Mouse (Mus musculus): Measurements from ENCODE around the gene Nat8f2. TPM values are rescaled to one million over a fixed set of nuclear protein-coding genes. Genes with fewer than 3 reads are reported as not detected.
"Not testable (repeated sequence)": the region's sequence is repeated elsewhere in the genome, so short reads cannot be mapped to it uniquely, and the experiment has no call there.

The Nat8f2 gene
- 0.01 TPM for polyA plus RNA-seq (2021)

DNA sequence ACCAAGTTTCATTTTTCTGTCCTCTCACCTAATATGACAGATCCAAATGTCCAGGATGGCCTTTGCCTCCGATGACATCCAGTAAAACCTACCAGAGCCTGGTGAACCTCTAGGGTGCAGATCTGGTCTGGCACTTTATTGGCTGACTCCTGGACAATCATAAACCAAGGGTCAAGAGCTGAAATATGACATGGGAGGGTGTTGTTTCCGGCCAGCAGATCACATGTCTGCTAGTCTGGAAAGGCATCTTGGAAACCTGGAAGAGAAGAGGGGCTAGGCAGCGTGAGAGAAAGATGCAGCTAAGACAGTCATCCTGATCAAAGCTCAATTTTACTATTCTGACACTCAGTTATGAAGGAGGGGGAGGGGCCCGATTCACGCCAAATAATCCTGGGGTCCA lies at the start of gene Nat8f2:
Nat8f2 (minus strand) TSS at position 153 of the 400 bp plus-strand sequence.
- ATAC-seq; CTCF ChIA-PET; in situ Hi-C loops (cut with MboI; ENCODE audit: low pct_unique_long_range_greater_than_20kb): not testable (repeated sequence)

DNA sequence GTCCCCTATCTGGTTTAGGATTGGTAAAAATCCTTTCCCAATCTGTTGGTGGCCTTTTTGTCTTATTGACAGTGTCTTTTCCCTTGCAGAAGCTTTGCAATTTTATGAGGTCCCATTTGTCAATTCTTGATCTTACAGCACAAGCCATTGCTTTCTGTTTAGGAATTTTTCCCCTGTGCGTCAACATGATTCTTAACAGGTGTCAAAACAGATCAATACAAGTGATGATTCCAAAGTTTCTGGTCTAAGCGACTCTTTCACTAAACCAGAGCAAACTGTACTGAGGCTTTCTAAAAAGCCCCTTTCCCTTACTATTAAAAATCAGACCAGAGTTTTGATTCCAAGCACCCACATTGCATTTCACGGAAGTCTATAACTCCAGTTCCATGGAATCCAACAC lies 49.4 kb upstream of the Nat8f2 start:
- H3K27me3 ChIP-seq; ATAC-seq; CTCF ChIA-PET; POLR2A ChIA-PET; in situ Hi-C loops (cut with MboI; ENCODE audit: low pct_unique_long_range_greater_than_20kb); DNase-seq (ENCODE audit: low read depth, low spot score): not testable (repeated sequence)

More for the DNA sequence above, at the start of gene Nat8f2:
- POLR2A ChIA-PET; DNase-seq (ENCODE audit: low read depth, low spot score): not testable (repeated sequence)
- peaks cover 15% of the 10 kb centered on the region for H3K27me3 ChIP-seq

DNA sequence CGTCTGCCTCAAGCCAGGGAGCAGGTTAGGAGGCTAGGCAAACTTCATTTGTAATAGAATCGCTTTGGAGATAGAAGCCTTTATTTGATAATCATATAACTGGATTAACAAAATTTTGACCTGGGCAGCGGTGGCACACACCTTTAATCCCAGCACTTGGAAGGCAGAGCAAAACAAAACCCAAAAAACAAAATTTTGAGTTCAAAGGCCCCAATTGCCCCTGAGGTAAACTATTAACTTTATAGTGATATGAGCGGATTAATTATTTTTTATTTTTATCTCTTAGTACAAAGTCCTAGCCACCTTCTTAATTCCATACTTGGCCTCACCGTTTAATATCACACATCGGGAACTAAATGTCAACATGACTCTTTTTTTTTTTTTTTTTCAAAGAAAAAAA lies 47.6 kb upstream of the Nat8f2 start:
- POLR2A ChIA-PET: interaction anchor here (1.0 kb wide), 1 partner anchor 19 kb away, joined by 3 read pairs; no protein-coding TSS in a partner anchor
- in situ Hi-C loops (cut with MboI; ENCODE audit: low pct_unique_long_range_greater_than_20kb): no loop called here
- DNase-seq (ENCODE audit: low read depth, low spot score) (no peak), ATAC-seq (no peak)
- no peaks in the 10 kb centered on the region for H3K27me3 ChIP-seq
- TF ChIP-seq CTCF (IDR thresholded peaks at IDR 0.05): no peak
- CTCF ChIA-PET: interaction anchor here (2.3 kb wide), 1 partner anchor 19 kb away, joined by 15 read pairs; no protein-coding TSS in a partner anchor

DNA sequence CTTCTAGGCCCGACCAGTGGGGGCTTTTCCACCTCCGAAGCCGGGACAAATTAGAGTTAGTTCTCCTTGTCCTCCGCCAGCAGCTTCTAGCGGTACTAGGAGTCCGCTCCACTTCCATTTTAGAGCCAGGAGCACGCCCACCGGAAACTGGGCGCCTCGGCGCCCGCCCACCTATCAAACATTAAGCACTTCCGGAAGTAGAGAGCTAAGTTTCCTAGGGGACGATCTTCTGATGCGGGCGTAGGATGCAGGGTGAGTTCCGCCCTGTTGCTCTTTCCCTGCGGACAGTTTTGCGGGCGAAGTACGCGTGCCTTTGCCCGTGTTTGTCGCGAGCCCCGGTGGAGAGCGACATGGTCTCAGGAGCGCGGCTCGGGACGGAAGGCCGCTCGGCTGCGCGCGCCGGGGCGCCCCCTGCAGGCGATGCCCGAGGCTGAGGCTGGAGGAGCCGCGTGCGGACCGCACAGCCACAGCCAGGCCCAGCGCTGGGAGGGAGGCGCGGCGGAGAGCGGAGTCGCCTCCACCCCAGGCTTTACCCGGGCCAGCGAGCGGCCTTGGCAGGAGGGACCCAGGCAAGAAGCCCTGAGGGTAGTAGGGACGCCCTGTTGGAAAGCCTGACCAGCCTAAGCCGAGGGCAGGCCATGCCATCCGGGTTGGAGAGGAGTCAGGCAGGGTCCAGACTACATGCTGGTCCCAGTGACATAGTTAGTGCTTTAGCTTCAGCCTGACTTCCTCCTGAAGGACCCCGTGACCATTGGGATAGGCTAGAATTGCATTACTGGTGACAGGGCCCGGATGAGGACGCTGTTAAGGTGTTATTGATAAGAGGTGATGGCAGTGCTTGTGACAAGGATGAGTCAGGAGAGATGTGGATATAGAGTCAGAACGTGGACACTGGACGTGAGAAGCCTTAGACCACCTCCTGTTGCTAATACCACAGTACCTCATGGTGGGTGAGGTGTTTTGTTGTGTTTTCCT lies 46.9 kb upstream of the Nat8f2 start, which contains the start of gene Nat8f1:
Nat8f1 (minus strand) TSS at position 149 of the 975 bp plus-strand sequence.
- in situ Hi-C loops (cut with MboI; ENCODE audit: low pct_unique_long_range_greater_than_20kb): not testable (repeated sequence)
- CTCF ChIA-PET: interaction anchor here (1.0 to 2.3 kb wide), 3 partner anchors 8 to 451 kb away, joined by 3 to 15 read pairs (median 4); no protein-coding TSS in a partner anchor

DNA sequence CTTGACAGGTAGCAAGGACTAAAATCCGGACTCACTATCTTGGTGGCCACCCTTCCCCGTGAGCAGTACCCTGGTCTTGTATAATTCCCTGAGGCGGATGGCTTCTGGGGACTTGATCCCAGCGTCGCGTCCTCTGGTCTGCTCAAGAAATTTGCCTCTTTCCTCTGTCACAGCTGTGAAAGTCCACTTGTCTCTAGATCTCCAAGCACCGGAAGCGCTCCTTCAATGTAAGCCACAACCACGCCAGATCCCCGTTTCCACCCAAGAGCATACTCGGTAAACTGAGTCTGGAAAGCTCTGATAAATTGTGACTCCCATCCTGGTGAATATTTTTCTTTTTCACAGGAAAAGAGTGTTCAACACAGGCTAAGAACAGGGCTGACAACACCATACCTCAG lies 46.2 kb upstream of the Nat8f2 start:
- ChIA-PET POLR2A (interaction anchor here (0.7 to 0.9 kb wide), 3 partner anchors 11 to 92 kb away, joined by 3 read pairs; no protein-coding TSS in a partner anchor), CTCF (interaction anchor here (1.0 to 2.3 kb wide), 3 partner anchors 8 to 450 kb away, joined by 3 to 15 read pairs (median 4); no protein-coding TSS in a partner anchor)
- TF ChIP-seq CTCF (IDR thresholded peaks at IDR 0.05): no peak
- ATAC-seq (no peak), DNase-seq (ENCODE audit: low read depth, low spot score) (no peak)
- no peaks in the 10 kb centered on the region for H3K27me3 ChIP-seq
- in situ Hi-C loops (cut with MboI; ENCODE audit: low pct_unique_long_range_greater_than_20kb): no loop called here

More for the DNA sequence above, 46.9 kb upstream of the Nat8f2 start, which contains the start of gene Nat8f1:
- ATAC-seq (peak; percentile 95), DNase-seq (ENCODE audit: low read depth, low spot score) (peak; percentile 71)
- peak; percentile 99 for TF ChIP-seq CTCF (IDR thresholded peaks at IDR 0.05)
- not testable (repeated sequence) for H3K27me3 ChIP-seq
- POLR2A ChIA-PET: interaction anchor here (0.9 to 1.0 kb wide), 3 partner anchors 12 to 87 kb away, joined by 3 read pairs; no protein-coding TSS in a partner anchor

DNA sequence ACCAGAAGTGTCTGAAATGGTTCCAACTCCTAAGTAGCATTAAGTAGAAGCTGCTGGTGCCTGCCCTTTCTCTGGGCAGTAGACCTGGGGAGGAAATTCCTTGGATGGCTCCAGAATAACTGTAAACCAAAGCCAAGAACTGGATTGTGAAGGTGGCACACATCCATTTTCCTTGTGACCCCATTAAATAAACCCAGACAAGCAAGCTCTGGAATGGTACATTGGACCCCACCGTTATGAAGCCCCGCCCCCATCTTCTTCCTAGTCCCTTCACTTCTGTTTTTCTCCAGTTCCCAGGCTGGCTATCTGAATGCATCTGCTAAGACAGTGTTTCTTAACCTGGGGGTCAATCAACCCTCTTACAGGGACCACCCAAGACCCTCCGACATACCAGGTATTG lies 42.6 kb upstream of the Nat8f2 start, which contains the start of gene Tprkb:
Tprkb (plus strand) TSS at position 279 of the 400 bp plus-strand sequence.
- H3K27me3 ChIP-seq: no peaks in the 10 kb centered on the region
- in situ Hi-C loops (cut with MboI; ENCODE audit: low pct_unique_long_range_greater_than_20kb): no loop called here
- POLR2A ChIA-PET: no interaction called here
- CTCF ChIA-PET: no interaction called here
- DNase-seq (ENCODE audit: low read depth, low spot score) (no peak), ATAC-seq (no peak)
- no peak for TF ChIP-seq CTCF (IDR thresholded peaks at IDR 0.05)

DNA sequence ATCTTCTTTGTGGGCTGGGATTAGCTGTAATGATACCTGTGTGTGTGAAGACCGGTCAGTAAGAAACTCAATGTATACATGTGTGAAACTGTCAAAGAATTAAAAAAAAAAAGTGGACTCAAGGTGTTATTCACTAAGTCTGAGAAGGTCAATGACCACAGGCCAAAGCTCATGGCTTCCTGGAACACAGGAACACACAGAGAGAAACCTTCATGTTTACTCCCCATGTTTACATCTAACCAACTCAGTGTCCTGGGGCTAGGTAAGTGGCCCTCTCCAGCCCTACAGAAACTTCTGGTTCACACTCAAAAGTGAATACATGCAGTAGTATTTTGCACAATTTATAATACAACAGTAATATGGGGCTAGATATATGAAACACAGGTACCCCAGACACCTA lies 40.7 kb upstream of the Nat8f2 start:
- in situ Hi-C loops (cut with MboI; ENCODE audit: low pct_unique_long_range_greater_than_20kb): no loop called here
- no peak for ATAC-seq
- CTCF ChIA-PET: interaction anchor here (0.8 to 1.6 kb wide), 2 partner anchors 27 to 95 kb away, joined by 3 read pairs; no protein-coding TSS in a partner anchor
- no peak for TF ChIP-seq CTCF (IDR thresholded peaks at IDR 0.05)
- H3K27me3 ChIP-seq: no peaks in the 10 kb centered on the region
- POLR2A ChIA-PET: no interaction called here
- no peak for DNase-seq (ENCODE audit: low read depth, low spot score)

DNA sequence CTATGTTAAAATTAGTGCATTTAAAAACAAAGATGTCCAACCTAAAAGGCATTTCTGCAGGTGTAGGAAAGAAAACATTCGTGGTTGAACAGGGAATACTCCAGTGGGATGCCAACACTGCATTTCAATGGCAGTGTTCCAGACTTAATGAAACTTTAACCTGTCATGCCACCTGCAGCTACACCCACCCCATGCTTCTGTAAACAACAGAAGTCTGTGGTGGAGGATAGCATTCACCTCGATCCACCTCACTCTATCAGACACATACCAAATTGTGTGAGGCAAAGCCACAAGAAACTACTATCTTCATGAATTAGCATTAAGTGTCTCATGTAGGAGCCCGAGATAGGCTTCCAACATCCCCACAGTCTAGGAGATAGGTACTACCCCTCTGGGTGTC lies 39.4 kb upstream of the Nat8f2 start:
- no peak for TF ChIP-seq CTCF (IDR thresholded peaks at IDR 0.05)
- DNase-seq (ENCODE audit: low read depth, low spot score) (no peak), ATAC-seq (no peak)
- POLR2A ChIA-PET: no interaction called here
- CTCF ChIA-PET: interaction anchor here (1.6 kb wide), 1 partner anchor 28 kb away, joined by 3 read pairs; no protein-coding TSS in a partner anchor
- in situ Hi-C loops (cut with MboI; ENCODE audit: low pct_unique_long_range_greater_than_20kb): no loop called here
- no peaks in the 10 kb centered on the region for H3K27me3 ChIP-seq

DNA sequence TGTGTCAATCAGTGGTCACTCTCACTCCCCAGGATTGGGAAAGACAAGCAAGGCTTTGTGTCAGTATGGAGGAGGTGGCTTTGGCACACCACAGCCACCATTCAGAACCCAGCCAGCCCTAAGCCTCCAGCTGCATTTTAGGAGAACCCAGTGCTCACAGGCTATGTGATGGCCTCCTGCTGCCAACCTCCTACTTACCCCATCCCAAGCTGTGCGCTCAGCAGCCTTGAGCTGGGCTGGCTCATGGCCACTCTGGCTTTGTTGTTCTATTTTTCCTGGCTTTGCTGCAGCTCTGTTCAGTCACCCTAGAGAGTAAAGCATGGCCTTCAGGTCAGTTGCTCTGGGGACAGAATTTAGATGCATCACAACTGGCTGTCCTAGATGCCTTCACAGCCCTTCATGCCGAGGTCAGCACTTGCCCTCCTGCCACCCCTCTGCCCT lies 38.0 kb upstream of the Nat8f2 start:
- CTCF ChIA-PET: interaction anchor here (1.7 kb wide), 1 partner anchor 17 kb away, joined by 3 read pairs; no protein-coding TSS in a partner anchor
- POLR2A ChIA-PET; DNase-seq (ENCODE audit: low read depth, low spot score); H3K27me3 ChIP-seq; in situ Hi-C loops (cut with MboI; ENCODE audit: low pct_unique_long_range_greater_than_20kb): not testable (repeated sequence)
- peak; percentile 38 for ATAC-seq

DNA sequence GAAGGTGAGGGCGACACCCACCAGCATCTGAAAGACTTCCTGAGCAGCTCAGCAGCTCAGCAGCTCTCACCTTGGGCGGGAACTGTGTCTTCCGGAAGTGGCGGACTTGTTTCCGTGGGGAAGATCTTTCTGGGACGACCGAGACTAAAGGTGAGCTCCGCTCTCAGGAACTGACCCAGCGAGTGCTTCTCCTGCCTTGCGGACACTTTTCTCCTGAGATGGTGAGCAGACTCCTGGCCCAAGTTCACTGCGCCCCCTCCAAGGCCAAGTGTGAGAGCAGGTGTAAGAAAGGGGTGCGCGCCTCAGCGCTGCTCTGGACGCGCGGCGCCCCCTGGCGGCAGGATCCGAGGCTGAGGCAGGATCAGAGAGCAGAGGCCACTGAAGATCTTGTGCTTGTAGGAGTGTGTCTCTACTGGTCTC lies 35.7 kb upstream of the Nat8f2 start, which contains the start of gene Nat8f4:
Nat8f4 (minus strand) TSS at position 243 of the 420 bp plus-strand sequence.
- ATAC-seq; CTCF ChIA-PET; DNase-seq (ENCODE audit: low read depth, low spot score); in situ Hi-C loops (cut with MboI; ENCODE audit: low pct_unique_long_range_greater_than_20kb); POLR2A ChIA-PET; H3K27me3 ChIP-seq: not testable (repeated sequence)
- peak; percentile 82 for TF ChIP-seq CTCF (IDR thresholded peaks at IDR 0.05)
